Mouse (Mus musculus) liver, embryonic 11.5 days (tissue): ENCODE data around the gene Zfp800. TPM values are rescaled to one million over a fixed set of nuclear protein-coding genes. Genes with fewer than 3 reads are reported as not detected.

Experiments
- ATAC-seq: fragments of 200-750 bp; cut with Nextera tagmentation; replicated peaks from 2 replicates; pipeline ENCODE4 v1.8.0; 2017; ENCODE audit warnings: moderate number of reproducible peaks, mild to moderate bottlenecking, moderate TSS enrichment, moderate library complexity; ENCODE audit not compliant: low FRiP score
- DNase-seq: peaks from one replicate; pipeline ENCODE4 v3.0.0-alpha.2; 2017; ENCODE audit warnings: low spot score
- H3K27ac ChIP-seq: fragments of 300-500 bp; sonication (generic); 2 replicates; pipeline ENCODE4 v1.5.1; 2014; ENCODE audit warnings: mild to moderate bottlenecking, low read depth, low read length, control low read depth
- H3K27me3 ChIP-seq: fragments of 300-500 bp; sonication (generic); replicated peaks from 2 replicates; pipeline ENCODE4 v1.6.1; 2014; ENCODE audit warnings: low read length, mixed read lengths; ENCODE audit not compliant: control insufficient read depth, insufficient read depth
- H3K36me3 ChIP-seq: fragments of 300-500 bp; sonication (generic); 2 replicates; pipeline ENCODE4 v1.6.1; 2014; ENCODE audit warnings: mild to moderate bottlenecking, low read length, moderate library complexity, mixed read lengths; ENCODE audit not compliant: control insufficient read depth, insufficient read depth
- H3K4me1 ChIP-seq: fragments of 300-500 bp; sonication (generic); replicated peaks from 2 replicates; pipeline ENCODE4 v1.6.1; 2014; ENCODE audit warnings: low read length, mixed read lengths; ENCODE audit not compliant: control insufficient read depth, insufficient read depth
- H3K4me2 ChIP-seq: fragments of 300-500 bp; sonication (generic); 2 replicates; pipeline ENCODE4 v1.6.1; 2014; ENCODE audit warnings: mild to moderate bottlenecking, control low read depth, moderate library complexity
- H3K4me3 ChIP-seq: fragments of 300-500 bp; sonication (generic); 2 replicates; pipeline ENCODE4 v1.5.1; 2014; ENCODE audit warnings: low read depth, low read length, control low read depth
- H3K9ac ChIP-seq: fragments of 300-500 bp; sonication (generic); 2 replicates; pipeline ENCODE4 v1.6.1; 2014; ENCODE audit warnings: low read depth, low read length, control low read depth
- H3K9me3 ChIP-seq: fragments of 300-500 bp; sonication (generic); 2 replicates; pipeline ENCODE4 v1.6.1; 2016; ENCODE audit warnings: low read length, inconsistent platforms, mixed read lengths; ENCODE audit not compliant: control insufficient read depth
- WGBS: fragments of 180-500 bp; shearing (Covaris S2); extraction: QIAGEN DNeasy Blood & Tissue Kit; methylation state at CpG from one replicate; pipeline ENCODE4 v1.1.7; 2014; 5-methylcytosine and 5-hydroxymethylcytosine counted together
- polyA plus RNA-seq: library from polyadenylated mRNA; unstranded; fragments of >200 nt; fragmentation: Nextera tagmentation; extraction: Ambion mirVana; gene quantifications from 2 replicates; pipeline ENCODE4 v1.2.1, GENCODE M21; 2014

The Zfp800 gene
- polyA plus RNA-seq, 1 experiment from 2014 or later: 39.5 TPM

GRCm38 (mm10) chr6:28369966-28370683 is 27.7 kb downstream of the Zfp800 start:
- H3K9ac ChIP-seq: no peak overlapping the region
- H3K9me3 ChIP-seq: no peaks in the 10 kb centered on the region
- H3K4me3 ChIP-seq: no peak overlapping the region
- H3K36me3 ChIP-seq: no peaks in the 10 kb centered on the region
- 74% methylated on average over 6 of the region's 6 CpGs for WGBS
- ATAC-seq: no peak
- no peak overlapping the region for H3K4me2 ChIP-seq
- no peak for DNase-seq
- H3K4me1 ChIP-seq: no peaks in the 10 kb centered on the region
- no peaks in the 10 kb centered on the region for H3K27me3 ChIP-seq
- no peak overlapping the region for H3K27ac ChIP-seq

- H3K4me1 ChIP-seq: no peaks in the 10 kb centered on the region
- DNase-seq (no peak), ATAC-seq (no peak)
- no peak overlapping the region for H3K4me2 ChIP-seq
- no peak overlapping the region for H3K9ac ChIP-seq
- no peaks in the 10 kb centered on the region for H3K27me3 ChIP-seq
- no peak overlapping the region for H3K27ac ChIP-seq
- H3K9me3 ChIP-seq: no peaks in the 10 kb centered on the region
- no peaks in the 10 kb centered on the region for H3K36me3 ChIP-seq
- 89% methylated on average over 9 of the region's 9 CpGs for WGBS
- H3K4me3 ChIP-seq: no peak overlapping the region
Observed at GRCm38 (mm10) chr6:28367575-28367974, 30.2 kb downstream of the Zfp800 start.

GRCm38 (mm10) chr6:28351066-28351465 is 46.7 kb downstream of the Zfp800 start:
- Histone ChIP-seq H3K27ac (no peak overlapping the region), H3K4me1 (no peaks in the 10 kb centered on the region), H3K9me3 (no peaks in the 10 kb centered on the region), H3K27me3 (no peaks in the 10 kb centered on the region), H3K4me2 (no peak overlapping the region), H3K4me3 (no peak overlapping the region), H3K36me3 (no peaks in the 10 kb centered on the region), H3K9ac (no peak overlapping the region)
- ATAC-seq (no peak), DNase-seq (no peak)
- WGBS: 75% methylated on average over 3 of the region's 3 CpGs

GRCm38 (mm10) chr6:28345677-28346076 is 52.1 kb downstream of the Zfp800 start:
- DNase-seq: no peak
- no peak overlapping the region for H3K4me2 ChIP-seq
- no peaks in the 10 kb centered on the region for H3K4me1 ChIP-seq
- H3K27me3 ChIP-seq: no peaks in the 10 kb centered on the region
- no peak for ATAC-seq
- no peak overlapping the region for H3K9ac ChIP-seq
- no peak overlapping the region for H3K4me3 ChIP-seq
- no peaks in the 10 kb centered on the region for H3K9me3 ChIP-seq
- H3K36me3 ChIP-seq: no peaks in the 10 kb centered on the region
- no peak overlapping the region for H3K27ac ChIP-seq

DNA sequence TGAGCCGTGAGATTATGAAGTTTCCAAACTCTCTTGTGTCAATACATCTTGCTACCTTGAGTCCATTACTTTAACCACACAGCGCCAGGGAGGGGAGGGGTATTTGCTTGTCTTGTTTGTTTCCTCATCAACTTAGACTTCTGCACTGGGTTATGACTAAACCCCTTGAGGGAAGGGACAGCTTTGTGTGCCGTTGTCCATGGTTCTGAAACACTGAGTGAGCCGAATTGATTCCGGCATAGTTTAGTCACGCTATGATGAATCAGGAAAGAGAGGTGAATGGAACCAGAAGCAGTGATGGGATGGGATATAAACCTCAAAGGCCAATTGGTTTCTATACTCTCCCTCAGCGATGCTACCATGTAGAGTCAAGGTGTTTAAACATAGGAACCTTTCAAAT is 52.6 kb downstream of the Zfp800 start:
- 55% methylated on average over 7 of the region's 7 CpGs for WGBS
- Histone ChIP-seq H3K36me3 (no peaks in the 10 kb centered on the region), H3K4me1 (no peaks in the 10 kb centered on the region), H3K4me2 (no peak overlapping the region), H3K9me3 (no peaks in the 10 kb centered on the region), H3K4me3 (no peak overlapping the region), H3K27me3 (no peaks in the 10 kb centered on the region), H3K9ac (no peak overlapping the region), H3K27ac (no peak overlapping the region)
- no peak for ATAC-seq
- DNase-seq: no peak

GRCm38 (mm10) chr6:28342863-28343262 is 54.9 kb downstream of the Zfp800 start:
- Histone ChIP-seq H3K27me3 (no peaks in the 10 kb centered on the region), H3K9me3 (no peaks in the 10 kb centered on the region), H3K9ac (no peak overlapping the region), H3K4me1 (no peaks in the 10 kb centered on the region), H3K27ac (no peak overlapping the region), H3K4me2 (no peak overlapping the region), H3K4me3 (no peak overlapping the region), H3K36me3 (no peaks in the 10 kb centered on the region)
- WGBS: 66% methylated on average over 5 of the region's 5 CpGs
- ATAC-seq (no peak), DNase-seq (no peak)

DNA sequence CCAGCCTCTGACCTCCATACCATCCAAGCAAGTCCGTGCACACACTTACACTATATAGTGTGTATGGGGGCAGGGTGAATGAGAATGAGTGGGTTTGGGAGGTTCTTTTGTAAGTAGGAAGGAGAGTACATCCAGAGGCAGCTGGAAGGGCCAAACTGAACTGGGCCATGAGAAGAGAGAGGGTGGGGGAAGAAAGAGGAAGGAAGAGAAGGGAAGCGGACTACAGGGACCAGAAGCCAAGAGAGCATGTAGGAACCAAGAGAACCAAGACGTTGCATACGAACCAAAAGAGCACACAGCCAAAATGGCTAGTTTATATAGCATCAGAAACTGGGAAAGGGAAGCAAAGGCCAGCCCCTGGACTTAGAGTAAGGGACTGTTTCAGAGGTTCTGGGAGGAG is 56.6 kb downstream of the Zfp800 start:
- ATAC-seq: no peak
- Histone ChIP-seq H3K27me3 (no peaks in the 10 kb centered on the region), H3K4me3 (no peak overlapping the region)

DNA sequence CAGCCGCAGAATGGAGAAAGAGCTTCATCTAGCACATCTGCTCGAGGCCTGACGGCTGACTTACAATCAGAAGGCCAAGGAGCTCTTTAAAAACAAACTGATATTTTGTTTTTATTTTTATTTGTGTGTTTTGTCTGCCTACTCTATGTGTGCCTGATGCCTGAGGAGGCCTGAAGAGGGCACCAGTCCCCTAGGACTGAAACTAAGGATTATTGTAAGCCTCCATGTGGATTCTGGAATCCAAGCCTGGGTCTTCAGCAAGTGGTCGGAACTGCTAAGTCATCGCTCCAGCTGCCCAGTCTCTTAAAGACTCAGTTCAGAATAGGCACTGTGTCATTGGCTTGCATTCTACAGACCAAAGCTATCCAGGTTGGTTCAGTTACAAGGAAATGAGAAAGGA is 58.4 kb downstream of the Zfp800 start:
- DNase-seq (no peak), ATAC-seq (no peak)
- Histone ChIP-seq H3K27ac (no peak overlapping the region), H3K27me3 (no peaks in the 10 kb centered on the region), H3K4me3 (no peak overlapping the region), H3K9me3 (no peaks in the 10 kb centered on the region), H3K4me1 (no peaks in the 10 kb centered on the region), H3K36me3 (no peaks in the 10 kb centered on the region), H3K4me2 (no peak overlapping the region), H3K9ac (no peak overlapping the region)
- WGBS: 80% methylated on average over 5 of the region's 5 CpGs

More for the DNA sequence above, 56.6 kb downstream of the Zfp800 start:
- no peak overlapping the region for H3K4me2 ChIP-seq
- no peak overlapping the region for H3K9ac ChIP-seq
- no peak for DNase-seq
- no peaks in the 10 kb centered on the region for H3K4me1 ChIP-seq
- no peaks in the 10 kb centered on the region for H3K36me3 ChIP-seq
- H3K9me3 ChIP-seq: no peaks in the 10 kb centered on the region
- H3K27ac ChIP-seq: no peak overlapping the region
- 78% methylated on average over 4 of the region's 4 CpGs for WGBS

DNA sequence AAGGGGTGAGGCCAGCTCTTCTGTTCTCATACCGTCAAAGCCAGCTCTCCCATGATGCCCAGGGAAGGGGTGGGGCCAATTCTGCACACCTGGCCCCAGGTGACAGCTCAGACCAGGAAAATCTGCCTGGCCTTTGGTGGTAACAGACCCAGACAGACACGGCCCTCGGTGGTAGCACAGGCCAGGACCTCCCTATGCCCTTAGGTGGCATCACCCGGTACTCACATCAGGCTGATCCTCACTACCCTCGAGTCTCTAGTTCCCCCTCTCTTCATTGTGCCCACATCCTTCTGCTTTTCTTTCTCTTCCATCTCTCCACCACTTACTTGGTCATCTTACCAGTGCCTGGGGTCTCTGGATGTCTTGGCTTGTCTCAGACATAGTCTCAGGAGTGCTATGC is 64.1 kb downstream of the Zfp800 start:
- ATAC-seq (no peak), DNase-seq (no peak)
- Histone ChIP-seq H3K27me3 (no peaks in the 10 kb centered on the region), H3K9me3 (no peaks in the 10 kb centered on the region), H3K27ac (no peak overlapping the region), H3K9ac (no peak overlapping the region), H3K4me3 (no peak overlapping the region), H3K4me1 (no peaks in the 10 kb centered on the region), H3K4me2 (no peak overlapping the region), H3K36me3 (no peaks in the 10 kb centered on the region)
- 83% methylated on average over 5 of the region's 5 CpGs for WGBS
